ENCODE assay signal across 28 mouse cellular contexts in genomic region chr11:62916765-62917164, GRCm38 (mm10). TPM values are rescaled to one million over a fixed set of nuclear protein-coding genes. Genes with fewer than 3 reads are reported as not detected.
DNase-seq lines count a peak whose midpoint lies in the region; ATAC-seq and TF ChIP-seq lines count a peak whose summit lies in the region.
"Had no signal": no experiment of that assay in that cellular context is flagged by ENCODE, and none has a peak within 500 bp of the region (broad histone marks: within the 10 kb centered on the region; RNA-seq: fewer than 3 reads in every experiment).

No protein-coding gene starts in this region.

- TF ChIP-seq EP300 in lung, postnatal 0 days (IDR thresholded peaks at IDR 0.05): no peak
- no peak; the same call in 1 of the 2 replicates for TF ChIP-seq EP300 in liver, postnatal 0 days (IDR thresholded peaks at IDR 0.05; ENCODE audit: low read depth)

- H3K4me1 ChIP-seq in lung, postnatal 0 days (ENCODE audit: insufficient read depth, low read depth, low read length): no peaks in the 10 kb centered on the region
- peaks cover 15% of the 10 kb centered on the region for H3K4me1 ChIP-seq in liver, postnatal 0 days (ENCODE audit: insufficient read depth)

- H3K9me3 ChIP-seq in lung, postnatal 0 days (ENCODE audit: low read length): no peaks in the 10 kb centered on the region
- H3K9me3 ChIP-seq in liver, postnatal 0 days (ENCODE audit: low read length): no peaks in the 10 kb centered on the region
- H3K9me3 ChIP-seq: embryonic facial prominence, embryonic 12.5 days; embryonic facial prominence, embryonic 15.5 days; heart, embryonic 10.5 days; hindbrain, embryonic 15.5 days had no signal

- peak; percentile 31 for DNase-seq in heart, adult 11 months
- no peak for DNase-seq in heart, postnatal 25 days (ENCODE audit: low spot score)
- DNase-seq in lung, postnatal 0 days (ENCODE audit: low spot score): peak; percentile 42
- DNase-seq in lung, postnatal 10 days: no peak
- peak; percentile 54 for DNase-seq in liver, postnatal 0 days
- DNase-seq in spleen, postnatal 14 days (ENCODE audit: low spot score in 2 of 2): no peak
- DNase-seq: adrenal gland, adult 2 months; adrenal gland, postnatal 14 days; cerebellum, adult 11 months; cerebellum, adult 2 months; cerebellum, adult 9-11 months; cerebellum, postnatal 25 days; forebrain, postnatal 0 days; gastrocnemius, adult 2 months; gastrocnemius, postnatal 14 days; heart, adult 2 months; heart, postnatal 14 days had no signal

- H3K4me3 ChIP-seq in lung, postnatal 0 days (ENCODE audit: low read depth, low read length): no peak overlapping the region
- H3K4me3 ChIP-seq in liver, postnatal 0 days (ENCODE audit: low read depth, low read length): no peak overlapping the region
- H3K4me3 ChIP-seq: embryonic facial prominence, embryonic 12.5 days; embryonic facial prominence, embryonic 15.5 days; gastrocnemius, adult 2 months; heart, adult 2 months; heart, embryonic 10.5 days; heart, embryonic 13.5 days; hindbrain, embryonic 12.5 days; hindbrain, embryonic 15.5 days had no signal

- no peak overlapping the region for H3K4me2 ChIP-seq in lung, postnatal 0 days (replicated peaks; ENCODE audit: low read depth, low read length)
- no peak overlapping the region for H3K4me2 ChIP-seq in liver, postnatal 0 days (ENCODE audit: low read depth, low read length)
- H3K4me2 ChIP-seq: embryonic facial prominence, embryonic 12.5 days; embryonic facial prominence, embryonic 15.5 days; heart, embryonic 13.5 days; hindbrain, embryonic 12.5 days; hindbrain, embryonic 15.5 days had no signal

- no peaks in the 10 kb centered on the region for H3K27me3 ChIP-seq in lung, postnatal 0 days (replicated peaks; ENCODE audit: insufficient read depth, low read length)
- no peaks in the 10 kb centered on the region for H3K27me3 ChIP-seq in liver, postnatal 0 days (ENCODE audit: insufficient read depth, low read length)
- H3K27me3 ChIP-seq: embryonic facial prominence, embryonic 12.5 days; embryonic facial prominence, embryonic 15.5 days; hindbrain, embryonic 12.5 days; hindbrain, embryonic 15.5 days; Patski had no signal

- H3K36me3 ChIP-seq in lung, postnatal 0 days (ENCODE audit: insufficient read depth, low read length): no peaks in the 10 kb centered on the region
- no peaks in the 10 kb centered on the region for H3K36me3 ChIP-seq in liver, postnatal 0 days (replicated peaks; ENCODE audit: insufficient read depth, low read length)
- H3K36me3 ChIP-seq: embryonic facial prominence, embryonic 12.5 days; embryonic facial prominence, embryonic 15.5 days; heart, embryonic 10.5 days; heart, embryonic 13.5 days; hindbrain, embryonic 12.5 days; hindbrain, embryonic 15.5 days had no signal

- 15% methylated on average over 2 of the region's 2 CpGs for WGBS in lung, postnatal 0 days
- 17% methylated on average over 2 of the region's 2 CpGs for WGBS in liver, postnatal 0 days (ENCODE audit: insufficient replicate concordance)

- no peak overlapping the region for H3K9ac ChIP-seq in lung, postnatal 0 days (replicated peaks; ENCODE audit: low read depth)
- no peak overlapping the region for H3K9ac ChIP-seq in liver, postnatal 0 days (replicated peaks)
- H3K9ac ChIP-seq: embryonic facial prominence, embryonic 12.5 days; embryonic facial prominence, embryonic 15.5 days; forebrain, postnatal 0 days; heart, embryonic 13.5 days; hindbrain, embryonic 12.5 days; hindbrain, embryonic 15.5 days had no signal

- no peak overlapping the region for H3K27ac ChIP-seq in lung, postnatal 0 days (ENCODE audit: low read length)
- peak overlapping the region; percentile 69 for H3K27ac ChIP-seq in liver, postnatal 0 days (ENCODE audit: low read depth)
- H3K27ac ChIP-seq: embryonic facial prominence, embryonic 12.5 days; embryonic facial prominence, embryonic 15.5 days; gastrocnemius, adult 2 months; heart, adult 2 months; heart, embryonic 10.5 days; heart, embryonic 13.5 days; hindbrain, embryonic 12.5 days; hindbrain, embryonic 15.5 days had no signal

- ATAC-seq in lung, postnatal 0 days: no peak
- ATAC-seq in liver, postnatal 0 days: peak; percentile 89
- ATAC-seq: forebrain, embryonic 14.5 days; forebrain, postnatal 0 days; Patski had no signal

- intact Hi-C loops in heart, postnatal 25 days (cut with DNase I): no loop called here

- no peak for TF ChIP-seq CTCF in lung, postnatal 0 days (IDR thresholded peaks at IDR 0.05)
- TF ChIP-seq CTCF in liver, postnatal 0 days (IDR thresholded peaks at IDR 0.05; ENCODE audit: low read depth): no peak

RNA-seq across cellular contexts. Expression of gene Cdrt4, which starts 34.2 kb away (rescaled TPM):
- not detected for total RNA-seq in heart, postnatal 25 days (2021)
- polyA plus RNA-seq in lung, postnatal 0 days (2015; fragmentation: Nextera tagmentation; extraction: Ambion mirVana): 0.23 TPM in 1 of 2 replicates, not detected in the other
- not detected in 2 replicates for polyA plus RNA-seq in liver, postnatal 0 days (2015; fragmentation: Nextera tagmentation; extraction: Ambion mirVana)
- total RNA-seq: adrenal gland, adult 2 months; adrenal gland, postnatal 14 days; common myeloid progenitor, adult 5-6 weeks; forebrain, postnatal 0 days; gastrocnemius, adult 2 months; gastrocnemius, postnatal 14 days; heart, adult 2 months; heart, postnatal 14 days; hematopoietic stem cell, adult 5-6 weeks had no signal
- polyA plus RNA-seq: forebrain, embryonic 11.5 days; forebrain, embryonic 14.5 days; forebrain, postnatal 0 days; heart, adult 2 months; heart, embryonic 13.5 days; hindbrain, embryonic 12.5 days; hindbrain, embryonic 15.5 days; Patski had no signal

RNA-seq across cellular contexts. Expression of gene Tvp23b, which starts 37.5 kb away (rescaled TPM):
- 10 to 100 TPM; 20.4 to 23.6 TPM for total RNA-seq in heart, postnatal 25 days (2021)
- 68.5 and 73.0 TPM in 2 replicates for polyA plus RNA-seq in lung, postnatal 0 days (2015; fragmentation: Nextera tagmentation; extraction: Ambion mirVana)
- polyA plus RNA-seq in liver, postnatal 0 days (2015; fragmentation: Nextera tagmentation; extraction: Ambion mirVana): 29.1 and 29.4 TPM in 2 replicates

Comparison
In these comparisons a context has a peak if more than half of its experiments do, and no peak if none do; other contexts are left out.
1. DNase-seq: peak in heart, adult 11 months (single experiment), lung, postnatal 0 days (single experiment) and liver, postnatal 0 days (single experiment); none in heart, postnatal 25 days (single experiment), lung, postnatal 10 days (single experiment) and spleen, postnatal 14 days (0 of 2).